Mouse (Mus musculus) frontal cortex, postnatal 36 days (tissue): ENCODE measurements at regions not wholly inside any gene's neighbourhood (a gene's known extent, or its start where the extent isn't known, plus 50 kb on each side); places are given as distances from the start of the nearest gene placed in this dataset.
A peak's percentile ranks its signal among the peaks of the same experiment; 100 is the strongest.

Experiments used
- DNase-seq, 2 experiments: peaks; one replicate each; pipeline ENCODE4 v3.0.0; 2022; ENCODE audit warnings: low spot score in 2 of 2

DNA sequence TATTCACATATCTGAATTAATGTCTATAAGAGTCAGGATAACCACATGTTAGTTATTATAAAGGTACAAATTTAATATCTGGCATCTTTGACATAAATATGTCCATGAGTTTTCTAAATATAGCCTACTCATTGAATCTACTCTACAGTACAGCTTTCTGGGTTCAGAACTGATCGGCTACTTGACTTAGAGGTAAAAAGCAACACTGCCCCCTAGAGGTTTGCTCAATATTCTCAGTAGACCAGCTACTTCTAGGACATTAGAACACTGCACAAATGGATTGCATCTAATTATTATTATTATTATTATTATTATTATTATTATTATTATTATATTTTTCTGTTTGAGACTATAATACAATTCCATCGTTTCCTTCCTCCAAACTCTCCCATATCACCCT is 418.8 kb upstream of the Tpm3-rs7 start:
- peak in 1 of 2 experiments; percentile 18 for DNase-seq

DNA sequence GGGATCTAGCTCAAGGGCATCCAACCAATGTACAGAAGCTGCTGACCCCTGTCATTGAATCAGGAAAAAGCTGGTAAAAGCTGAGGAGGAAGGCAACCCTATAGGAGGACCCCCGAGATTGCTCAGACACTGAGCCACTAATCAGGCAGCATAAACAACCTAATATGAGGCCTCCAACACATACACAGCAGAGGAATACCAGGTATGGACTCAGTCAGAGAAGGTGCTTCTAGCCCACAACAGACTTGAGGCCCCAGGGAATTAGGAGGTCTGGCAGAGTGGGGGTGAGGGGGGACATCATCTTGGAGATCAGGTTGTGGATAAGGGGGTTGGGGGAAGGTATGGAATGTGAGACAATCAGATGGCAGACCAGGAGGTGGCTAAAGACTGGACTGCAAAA is 413.2 kb upstream of the Tpm3-rs7 start:
- no peak for DNase-seq

DNA sequence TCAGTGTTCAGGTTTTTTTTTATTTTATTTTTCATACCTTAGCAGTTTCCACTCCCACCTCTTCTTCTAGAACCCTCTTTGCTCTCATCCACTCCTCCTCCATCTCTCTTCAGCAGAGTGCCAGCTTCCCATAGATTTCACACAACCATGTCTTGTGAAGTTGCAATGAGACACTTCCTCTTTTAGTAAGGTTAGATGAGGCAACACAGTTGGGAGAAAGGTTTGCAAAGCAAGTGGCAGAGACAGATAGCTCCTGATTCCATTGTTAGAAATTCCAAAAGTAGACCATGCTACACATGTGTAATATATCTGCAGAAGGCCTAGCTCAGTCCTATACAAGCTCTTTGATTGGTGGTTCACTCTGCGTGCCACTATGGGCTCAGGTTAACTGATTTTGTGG is 397.3 kb upstream of the Tpm3-rs7 start:
- no peak for DNase-seq
